Mouse (Mus musculus): ENCODE measurements around the gene Sox6. TPM values are rescaled to one million over a fixed set of nuclear protein-coding genes. Genes with fewer than 3 reads are reported as not detected.

Gene Sox6
- total RNA-seq, 2 experiments from 2014 or later: 968 to 1,059 TPM

GRCm38 (mm10) chr7:115776324-115776723 lies 262.3 kb downstream of the Sox6 start:
- ATAC-seq (replicated peaks; ENCODE audit: low FRiP score, poor library complexity, severe bottlenecking): no peak

GRCm38 (mm10) chr7:115766316-115766715 lies 272.3 kb downstream of the Sox6 start:
- no peak for ATAC-seq (replicated peaks; ENCODE audit: low FRiP score, poor library complexity, severe bottlenecking)

GRCm38 (mm10) chr7:115763851-115764250 lies 274.7 kb downstream of the Sox6 start:
- no peak for ATAC-seq (replicated peaks; ENCODE audit: low FRiP score, poor library complexity, severe bottlenecking)

GRCm38 (mm10) chr7:115758172-115758571 lies 280.4 kb downstream of the Sox6 start:
- no peak for ATAC-seq (replicated peaks; ENCODE audit: low FRiP score, poor library complexity, severe bottlenecking)

- no peak for ATAC-seq (replicated peaks; ENCODE audit: low FRiP score, poor library complexity, severe bottlenecking)
These were observed 283.3 kb downstream of the Sox6 start for GRCm38 (mm10) chr7:115755272-115755671.

GRCm38 (mm10) chr7:115754216-115754615 lies 284.4 kb downstream of the Sox6 start:
- ATAC-seq (replicated peaks; ENCODE audit: low FRiP score, poor library complexity, severe bottlenecking): no peak

- ATAC-seq (replicated peaks; ENCODE audit: low FRiP score, poor library complexity, severe bottlenecking): 0 out of 2 replicates have a peak, but pooled peaks have one; percentile 21
These were observed 286.4 kb downstream of the Sox6 start for GRCm38 (mm10) chr7:115752121-115752634.

- no peak for ATAC-seq (replicated peaks; ENCODE audit: low FRiP score, poor library complexity, severe bottlenecking)
These were observed 287.5 kb downstream of the Sox6 start for GRCm38 (mm10) chr7:115751083-115751482.

GRCm38 (mm10) chr7:115750275-115750825 lies 288.2 kb downstream of the Sox6 start:
- no peak for ATAC-seq (replicated peaks; ENCODE audit: low FRiP score, poor library complexity, severe bottlenecking)

- no peak for ATAC-seq (replicated peaks; ENCODE audit: low FRiP score, poor library complexity, severe bottlenecking)
These were observed 291.1 kb downstream of the Sox6 start for GRCm38 (mm10) chr7:115747541-115747940.

- ATAC-seq (replicated peaks; ENCODE audit: low FRiP score, poor library complexity, severe bottlenecking): no peak
These were observed 292.8 kb downstream of the Sox6 start for GRCm38 (mm10) chr7:115745672-115746253.

- peak; percentile 51; the same call in 1 of the 2 replicates for ATAC-seq (replicated peaks; ENCODE audit: low FRiP score, poor library complexity, severe bottlenecking)
These were observed 304.5 kb downstream of the Sox6 start for GRCm38 (mm10) chr7:115734137-115734536.

- ATAC-seq (replicated peaks; ENCODE audit: low FRiP score, poor library complexity, severe bottlenecking): no peak
These were observed 305.8 kb downstream of the Sox6 start for GRCm38 (mm10) chr7:115732824-115733223.

GRCm38 (mm10) chr7:115726776-115727175 lies 311.8 kb downstream of the Sox6 start:
- ATAC-seq (replicated peaks; ENCODE audit: low FRiP score, poor library complexity, severe bottlenecking): no peak

GRCm38 (mm10) chr7:115724404-115724803 lies 314.2 kb downstream of the Sox6 start:
- ATAC-seq (replicated peaks; ENCODE audit: low FRiP score, poor library complexity, severe bottlenecking): no peak

GRCm38 (mm10) chr7:115721624-115722540 lies 316.7 kb downstream of the Sox6 start:
- no peak for ATAC-seq (replicated peaks; ENCODE audit: low FRiP score, poor library complexity, severe bottlenecking)

- ATAC-seq (replicated peaks; ENCODE audit: low FRiP score, poor library complexity, severe bottlenecking): no peak
These were observed 318.8 kb downstream of the Sox6 start for GRCm38 (mm10) chr7:115719791-115720190.

GRCm38 (mm10) chr7:115706141-115706540 lies 332.5 kb downstream of the Sox6 start:
- ATAC-seq (replicated peaks; ENCODE audit: low FRiP score, poor library complexity, severe bottlenecking): no peak

GRCm38 (mm10) chr7:115698105-115698504 lies 340.5 kb downstream of the Sox6 start:
- no peak for ATAC-seq (replicated peaks; ENCODE audit: low FRiP score, poor library complexity, severe bottlenecking)

- ATAC-seq (replicated peaks; ENCODE audit: low FRiP score, poor library complexity, severe bottlenecking): no peak
These were observed 345.4 kb downstream of the Sox6 start for GRCm38 (mm10) chr7:115693206-115693605.

- ATAC-seq (replicated peaks; ENCODE audit: low FRiP score, poor library complexity, severe bottlenecking): no peak
These were observed 347.5 kb downstream of the Sox6 start for GRCm38 (mm10) chr7:115691091-115691490.

Measured in erythroblast, adult 5-6 weeks (primary cell).